Mouse (Mus musculus) Patski (cell line): ENCODE measurements at regions not wholly inside any gene's neighbourhood (a gene's known extent, or its start where the extent isn't known, plus 50 kb on each side); places are given as distances from the start of the nearest gene placed in this dataset.

ENCODE experiments used
- ATAC-seq: fragments of 100-300 bp; one replicate; pipeline ENCODE4 v1.8.0; 2021
- CTCF ChIA-PET: fragments of 350-600 bp; sonication (Branson Sonifier 250); formaldehyde crosslinking; loops from one replicate; lab custom pipeline; 2022; ENCODE audit warnings: inconsistent platforms; lab: Charles Lee
- POLR2A ChIA-PET: fragments of 350-600 bp; sonication (Branson Sonifier 250); formaldehyde crosslinking; loops from one replicate; lab custom pipeline; 2022; ENCODE audit warnings: antibody characterized with exemption, inconsistent platforms; lab: Charles Lee
- DNase-seq: peaks from one replicate; pipeline ENCODE4 v3.0.0-alpha.2; 2011; ENCODE audit warnings: low read depth, low spot score
- H3K27me3 ChIP-seq: fragments of 371-371 bp; one replicate; pipeline ENCODE4 v1.5.1; 2021
- CTCF ChIP-seq: fragments of 100-300 bp; IDR thresholded peaks from one replicate; pipeline ENCODE4 v1.5.1; 2021
- in situ Hi-C: fragments of 300-500 bp; cut with MboI; formaldehyde crosslinking; loops from 3 replicates; pipeline ENCODE4 v1.11.1; 2018; ENCODE audit warnings: low pct_unique_long_range_greater_than_20kb, mixed read lengths

GRCm38 (mm10) chr12:16269706-16270105 is 341.1 kb downstream of the Lpin1 start:
- ChIA-PET POLR2A (no interaction called here), CTCF (no interaction called here)

GRCm38 (mm10) chr12:16268621-16269165 is 342.1 kb downstream of the Lpin1 start:
- in situ Hi-C loops: no loop called here

More at GRCm38 (mm10) chr12:16269706-16270105, 341.1 kb downstream of the Lpin1 start:
- in situ Hi-C loops: no loop called here
- no peak for TF ChIP-seq CTCF
- DNase-seq (no peak), ATAC-seq (no peak)
- no peaks in the 10 kb centered on the region for H3K27me3 ChIP-seq

DNA sequence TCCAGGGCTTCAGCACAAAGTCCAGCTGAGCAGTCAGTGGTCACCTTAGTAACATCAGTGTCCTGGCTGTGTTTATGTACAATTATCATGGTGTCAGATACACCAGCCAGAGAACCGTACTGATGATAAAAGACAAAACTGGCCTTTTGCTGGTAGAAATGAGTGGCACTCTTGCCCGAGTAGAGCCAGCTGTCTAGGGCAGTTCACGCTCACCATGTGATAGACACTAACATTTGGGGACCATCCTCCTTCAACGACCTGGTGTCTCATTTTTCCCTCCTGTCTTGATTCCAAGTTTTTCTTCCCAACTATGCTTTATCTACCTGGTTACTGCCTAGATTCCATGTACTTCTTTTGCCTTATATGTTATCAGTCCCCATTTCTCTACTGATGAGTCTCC is 349.3 kb downstream of the Lpin1 start:
- CTCF ChIA-PET: no interaction called here

More at GRCm38 (mm10) chr12:16268621-16269165, 342.1 kb downstream of the Lpin1 start:
- no peak for TF ChIP-seq CTCF
- DNase-seq (no peak), ATAC-seq (no peak)
- H3K27me3 ChIP-seq: no peaks in the 10 kb centered on the region
- ChIA-PET CTCF (no interaction called here), POLR2A (no interaction called here)

GRCm38 (mm10) chr12:16260981-16261380 is 349.8 kb downstream of the Lpin1 start:
- H3K27me3 ChIP-seq: no peaks in the 10 kb centered on the region
- no peak for ATAC-seq

More for the DNA sequence above, 349.3 kb downstream of the Lpin1 start:
- ATAC-seq (no peak), DNase-seq (no peak)
- TF ChIP-seq CTCF: no peak
- POLR2A ChIA-PET: no interaction called here
- no peaks in the 10 kb centered on the region for H3K27me3 ChIP-seq
- in situ Hi-C loops: no loop called here

GRCm38 (mm10) chr12:16260501-16260900 is 350.3 kb downstream of the Lpin1 start:
- DNase-seq: no peak
- no peak for ATAC-seq
- in situ Hi-C loops: no loop called here
- POLR2A ChIA-PET: no interaction called here
- no peaks in the 10 kb centered on the region for H3K27me3 ChIP-seq
- TF ChIP-seq CTCF: no peak
- CTCF ChIA-PET: no interaction called here

More at GRCm38 (mm10) chr12:16260981-16261380, 349.8 kb downstream of the Lpin1 start:
- CTCF ChIA-PET: no interaction called here
- in situ Hi-C loops: no loop called here
- no peak for TF ChIP-seq CTCF
- POLR2A ChIA-PET: no interaction called here
- DNase-seq: no peak

DNA sequence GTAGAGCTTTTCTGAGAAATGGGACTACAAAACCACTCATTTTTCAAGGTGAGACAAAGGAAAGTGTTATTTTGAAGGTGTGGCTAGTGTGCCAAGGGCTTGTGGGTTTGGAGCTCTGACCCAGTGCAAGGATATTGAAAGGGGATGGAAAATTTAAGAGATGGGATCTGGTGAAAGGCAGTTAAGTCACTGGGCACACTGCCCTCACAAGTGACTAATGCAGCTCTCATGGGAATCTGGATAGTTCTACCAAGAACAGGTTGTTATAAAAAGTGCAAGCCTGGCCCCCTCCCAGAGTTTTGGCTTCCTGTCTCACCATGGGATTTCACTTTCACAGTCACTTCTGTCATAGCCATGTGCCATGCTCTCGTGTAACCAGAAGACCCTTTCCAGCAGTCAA is 360.1 kb downstream of the Lpin1 start:
- POLR2A ChIA-PET: no interaction called here
- in situ Hi-C loops: no loop called here
- H3K27me3 ChIP-seq: no peaks in the 10 kb centered on the region
- no peak for DNase-seq
- CTCF ChIA-PET: no interaction called here
- ATAC-seq: no peak
- no peak for TF ChIP-seq CTCF

GRCm38 (mm10) chr12:16250096-16250495 is 360.7 kb downstream of the Lpin1 start:
- DNase-seq (no peak), ATAC-seq (no peak)
- CTCF ChIA-PET: no interaction called here
- POLR2A ChIA-PET: no interaction called here
- H3K27me3 ChIP-seq: peaks cover 2% of the 10 kb centered on the region
- in situ Hi-C loops: no loop called here
- no peak for TF ChIP-seq CTCF

DNA sequence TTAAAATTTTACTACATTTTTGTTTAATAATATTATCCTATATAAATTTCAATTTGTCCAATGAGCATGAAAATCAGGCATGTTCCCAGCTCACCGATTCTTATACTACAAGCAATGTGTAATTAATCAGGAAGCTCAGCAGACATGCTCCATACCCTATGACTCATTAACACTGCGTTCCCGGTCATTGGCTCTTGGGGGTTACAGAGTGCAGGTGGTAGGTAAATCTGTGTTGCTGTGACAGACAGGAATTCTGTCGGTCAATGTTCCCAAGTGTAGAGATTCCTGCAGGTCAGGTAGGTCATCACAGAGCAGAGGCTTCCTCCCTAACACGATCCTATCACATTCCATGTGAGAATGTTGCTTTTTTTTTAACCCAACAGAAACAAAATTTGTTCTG is 371.0 kb downstream of the Lpin1 start:
- ATAC-seq: no peak
- CTCF ChIA-PET: no interaction called here
- DNase-seq: no peak
- peaks cover 16% of the 10 kb centered on the region for H3K27me3 ChIP-seq
- POLR2A ChIA-PET: no interaction called here
- in situ Hi-C loops: no loop called here
- no peak for TF ChIP-seq CTCF

DNA sequence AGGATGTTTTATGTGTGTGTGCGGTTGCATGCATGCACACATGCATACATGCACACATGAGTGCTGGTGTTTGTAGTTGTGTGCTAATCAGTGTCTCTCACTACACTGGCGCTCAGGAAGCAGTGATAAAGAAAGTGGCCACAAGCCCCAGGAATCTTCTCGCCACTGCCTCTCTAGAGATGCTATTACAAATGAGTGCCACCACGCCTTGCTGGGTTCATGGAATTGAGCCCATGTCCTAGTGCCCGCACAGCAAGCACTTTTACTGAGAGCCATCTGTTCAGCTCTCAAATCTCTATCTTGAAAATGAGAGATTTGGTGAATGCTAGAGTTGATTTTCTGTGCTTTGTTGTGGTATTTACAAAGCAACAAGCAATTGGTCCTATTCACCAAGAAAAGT is 373.3 kb downstream of the Lpin1 start:
- in situ Hi-C loops: no loop called here
- TF ChIP-seq CTCF: no peak
- DNase-seq (no peak), ATAC-seq (no peak)
- peaks cover 4% of the 10 kb centered on the region for H3K27me3 ChIP-seq
- CTCF ChIA-PET: no interaction called here
- POLR2A ChIA-PET: no interaction called here

DNA sequence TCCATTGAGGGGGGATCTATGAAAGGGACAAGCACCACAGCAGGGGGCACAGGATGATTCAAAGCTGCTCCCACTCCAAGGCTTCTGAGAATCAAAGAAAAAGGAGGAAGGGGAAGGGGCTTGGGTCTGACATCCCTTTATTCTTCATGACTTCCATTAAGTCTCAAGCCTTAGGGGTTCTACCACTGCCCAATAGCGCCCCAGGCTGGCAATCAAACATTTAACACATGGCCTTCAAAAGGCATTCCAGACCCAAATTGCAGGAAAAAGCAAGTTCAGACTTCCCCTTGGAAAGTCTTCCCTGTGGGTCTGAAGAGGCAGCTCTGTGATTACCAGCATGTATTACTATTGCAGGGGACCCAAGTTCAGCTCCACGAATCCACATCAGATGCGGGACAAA is 377.2 kb downstream of the Lpin1 start:
- DNase-seq (no peak), ATAC-seq (no peak)
- ChIA-PET POLR2A (no interaction called here), CTCF (no interaction called here)
- in situ Hi-C loops: no loop called here
- no peaks in the 10 kb centered on the region for H3K27me3 ChIP-seq
- TF ChIP-seq CTCF: no peak

DNA sequence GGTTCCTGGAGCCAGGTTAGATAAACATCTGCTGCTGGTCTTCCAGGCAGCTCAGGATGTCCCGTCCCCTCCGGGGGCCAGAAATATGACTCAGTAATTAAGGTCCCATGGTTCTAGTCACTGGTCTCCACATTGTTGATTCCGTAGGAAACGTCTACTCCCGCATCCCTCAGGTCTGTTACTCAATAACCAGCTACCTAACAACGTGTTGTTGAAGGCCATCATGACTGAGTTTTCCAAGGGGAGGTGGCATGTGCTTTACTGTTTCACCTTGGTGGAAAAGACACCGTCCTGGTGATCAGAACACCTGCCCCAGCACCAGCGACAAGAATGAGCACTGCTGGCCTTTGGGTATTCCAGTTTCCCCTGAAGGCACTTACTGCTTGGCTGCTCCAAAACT is 377.9 kb downstream of the Lpin1 start:
- H3K27me3 ChIP-seq: no peaks in the 10 kb centered on the region
- in situ Hi-C loops: no loop called here
- ChIA-PET CTCF (interaction anchor here (0.8 to 1.0 kb wide), 2 partner anchors 10 to 379 kb away, joined by 3 read pairs; no protein-coding TSS in a partner anchor), POLR2A (no interaction called here)
- no peak for TF ChIP-seq CTCF
- DNase-seq: no peak
- no peak for ATAC-seq

GRCm38 (mm10) chr12:16232051-16232450 is 378.7 kb downstream of the Lpin1 start:
- DNase-seq: no peak
- no peaks in the 10 kb centered on the region for H3K27me3 ChIP-seq
- ChIA-PET POLR2A (no interaction called here), CTCF (interaction anchor here (1.0 kb wide), 1 partner anchor 9 kb away, joined by 3 read pairs; no protein-coding TSS in a partner anchor)
- no peak for ATAC-seq
- no peak for TF ChIP-seq CTCF
- in situ Hi-C loops: no loop called here
